Mouse (Mus musculus): Measurements from ENCODE around the gene Alyref2. TPM values are rescaled to one million over a fixed set of nuclear protein-coding genes. Genes with fewer than 3 reads are reported as not detected.
"Not testable (repeated sequence)": the region's sequence is repeated elsewhere in the genome, so short reads cannot be mapped to it uniquely, and the experiment has no call there.

The Alyref2 gene
- total RNA-seq (2021), result 1 to 10 TPM; 4.3 to 4.9 TPM

DNA sequence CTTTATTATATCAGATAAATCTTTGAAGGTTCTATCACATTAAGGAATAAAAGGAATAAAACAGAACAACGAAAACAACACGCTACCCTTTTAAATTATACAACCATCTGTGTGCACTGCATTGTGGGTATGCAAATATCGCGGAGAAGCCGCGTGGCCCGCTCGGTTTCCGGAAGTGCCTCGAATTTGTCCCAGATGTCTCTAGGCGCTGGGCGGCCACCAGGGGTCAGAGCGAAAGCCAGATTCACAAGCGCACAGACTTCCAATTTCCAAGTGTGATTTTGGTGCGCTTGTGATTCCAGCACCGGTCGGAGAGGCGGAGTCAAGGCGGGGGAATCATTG, at the start of gene Alyref2:
Alyref2 (plus strand) TSS at position 229 of the 342 bp plus-strand sequence.
- DNase-seq, result peak; percentile 96

DNA sequence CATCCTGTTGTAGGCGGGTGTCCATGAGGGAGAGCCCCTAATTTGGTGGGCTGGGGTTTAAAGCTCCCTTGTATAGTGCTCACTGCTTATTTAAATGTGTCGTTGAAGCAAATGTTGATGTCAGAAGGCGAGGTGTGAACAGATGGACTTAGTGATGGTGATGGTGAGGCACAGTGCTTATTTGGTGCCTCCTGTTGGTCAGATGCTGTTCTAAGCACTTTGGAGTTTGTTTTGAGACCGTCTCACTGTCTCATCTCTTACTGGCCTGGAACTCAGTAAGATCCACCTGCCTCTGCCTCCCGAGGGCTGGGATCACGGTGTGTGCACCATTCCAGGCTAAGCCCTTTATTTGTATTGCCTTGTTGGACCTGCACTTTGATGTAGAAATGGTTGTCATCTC, 48.4 kb upstream of the Alyref2 start:
- DNase-seq, result no peak

DNA sequence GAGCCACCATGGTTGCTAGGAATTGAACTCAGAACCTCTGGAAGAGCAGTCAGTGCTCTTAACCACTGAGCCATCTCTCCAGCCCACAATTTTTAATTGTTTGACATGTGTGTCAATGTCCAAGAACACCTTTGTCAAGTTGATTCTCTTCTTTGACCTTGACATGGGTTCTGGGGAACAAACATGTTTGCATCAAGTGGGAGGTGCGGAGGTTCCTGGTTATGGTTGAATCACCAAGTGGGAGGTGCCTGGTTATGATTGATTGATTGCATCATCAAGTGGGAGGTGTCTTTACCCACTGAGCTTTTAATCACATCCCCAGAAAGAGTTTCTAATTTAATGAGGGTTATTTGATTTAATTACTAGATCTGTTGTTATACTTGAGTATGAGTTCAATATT, 45.7 kb upstream of the Alyref2 start:
- DNase-seq, result no peak

DNA sequence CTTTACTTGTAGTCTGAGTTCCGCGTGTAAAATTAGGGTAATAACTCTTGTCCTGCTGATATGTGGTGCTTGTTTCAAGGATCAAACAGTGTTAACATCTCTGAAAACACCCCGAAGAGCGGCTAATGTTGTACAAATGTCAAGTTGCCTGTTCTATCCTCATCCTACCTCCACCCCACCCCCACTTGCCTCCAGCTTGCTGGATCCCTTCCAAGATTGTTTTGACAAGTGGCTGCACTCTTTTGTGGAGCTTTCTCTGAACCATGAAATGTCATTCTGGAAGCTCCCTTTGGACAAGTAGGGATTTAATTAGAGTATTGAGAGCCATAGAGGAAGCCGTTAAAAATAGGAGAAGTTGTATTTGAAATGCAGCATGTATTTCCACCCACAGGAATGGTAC, 43.5 kb upstream of the Alyref2 start:
- DNase-seq, result no peak

DNA sequence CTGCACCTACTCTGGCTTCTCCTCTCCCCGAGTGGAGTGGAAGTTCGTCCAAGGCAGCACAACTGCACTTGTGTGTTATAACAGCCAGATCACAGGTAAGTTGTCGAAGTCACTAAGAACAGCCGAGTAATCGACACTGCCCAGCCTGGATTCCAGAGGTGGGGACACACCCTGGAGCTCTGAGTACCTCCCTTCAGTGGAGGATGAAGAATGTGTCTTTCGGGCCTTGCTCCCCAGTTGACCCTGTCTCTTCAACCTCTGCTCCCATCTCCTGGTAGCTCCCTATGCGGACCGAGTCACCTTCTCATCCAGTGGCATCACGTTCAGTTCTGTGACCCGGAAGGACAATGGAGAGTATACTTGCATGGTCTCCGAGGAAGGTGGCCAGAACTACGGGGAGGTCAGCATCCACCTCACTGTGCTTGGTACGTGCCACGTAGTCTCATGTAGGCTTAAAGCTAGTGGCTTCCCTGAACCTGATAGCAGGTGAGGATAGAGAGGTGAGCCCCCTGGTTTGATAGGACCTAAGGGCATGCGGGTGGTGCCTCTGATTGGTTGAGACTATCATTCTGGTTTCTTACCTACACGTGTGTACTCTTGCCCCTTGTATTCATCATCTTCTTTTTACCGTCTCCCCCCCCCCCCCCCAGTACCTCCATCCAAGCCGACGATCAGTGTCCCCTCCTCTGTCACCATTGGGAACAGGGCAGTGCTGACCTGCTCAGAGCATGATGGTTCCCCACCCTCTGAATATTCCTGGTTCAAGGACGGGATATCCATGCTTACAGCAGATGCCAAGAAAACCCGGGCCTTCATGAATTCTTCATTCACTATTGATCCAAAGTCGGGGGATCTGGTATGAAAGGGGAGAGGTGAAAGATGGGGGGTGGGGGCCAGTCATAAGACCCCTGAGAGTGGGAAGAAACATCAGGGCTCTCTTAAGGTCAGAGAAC, 42.5 kb upstream of the Alyref2 start:
- no peak for DNase-seq

DNA sequence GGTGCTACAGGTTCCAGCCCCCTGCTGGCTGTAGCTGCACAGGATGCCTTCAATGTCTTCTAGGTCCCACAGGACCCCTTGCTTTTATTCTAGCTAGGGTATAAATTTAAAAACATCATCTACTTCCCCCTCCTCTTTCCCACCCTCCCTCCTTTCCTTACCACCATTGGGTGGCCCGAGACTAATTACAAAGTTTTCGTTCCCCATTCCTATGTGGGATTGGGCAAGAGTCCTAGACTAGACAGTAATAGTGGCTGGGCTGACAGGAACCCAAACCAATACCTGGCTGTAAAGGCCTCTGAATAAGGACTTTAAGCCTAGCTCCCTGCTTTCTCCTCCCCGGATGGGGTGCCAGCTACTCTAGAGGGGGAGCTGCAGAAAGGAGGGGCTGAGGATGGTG, 40.1 kb upstream of the Alyref2 start:
- DNase-seq, result no peak

DNA sequence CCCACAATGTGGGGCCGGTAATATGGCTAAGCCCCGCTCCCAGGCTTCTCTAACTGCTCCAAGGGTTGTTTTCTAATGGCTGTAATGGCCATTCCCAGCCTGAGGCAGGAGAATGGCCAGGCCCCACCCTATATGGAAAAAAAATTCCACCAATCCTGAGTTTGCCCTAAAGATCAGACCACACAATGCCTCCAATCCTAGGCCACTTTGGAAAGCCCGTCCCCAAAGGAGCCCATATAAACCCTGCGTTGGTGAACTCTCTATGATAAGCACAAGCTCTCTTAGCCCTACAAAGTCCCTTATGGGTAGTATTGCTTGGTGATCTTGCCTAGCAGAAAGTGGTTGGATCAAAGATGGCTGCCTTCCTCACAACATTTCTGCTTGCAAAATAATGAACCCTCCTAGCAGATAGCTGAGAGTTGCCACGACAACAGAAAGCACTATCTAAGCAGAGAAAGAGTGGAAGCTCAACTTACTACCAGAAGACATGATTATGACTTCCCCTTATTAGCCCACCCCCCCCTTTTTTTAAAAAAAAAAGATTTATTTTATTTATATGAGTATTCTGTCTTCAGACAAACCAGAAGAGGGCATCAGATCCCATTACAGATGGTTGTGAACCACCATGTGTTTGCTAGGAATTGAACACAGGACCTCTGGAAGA, 37.4 kb upstream of the Alyref2 start:
- DNase-seq, result no peak

DNA sequence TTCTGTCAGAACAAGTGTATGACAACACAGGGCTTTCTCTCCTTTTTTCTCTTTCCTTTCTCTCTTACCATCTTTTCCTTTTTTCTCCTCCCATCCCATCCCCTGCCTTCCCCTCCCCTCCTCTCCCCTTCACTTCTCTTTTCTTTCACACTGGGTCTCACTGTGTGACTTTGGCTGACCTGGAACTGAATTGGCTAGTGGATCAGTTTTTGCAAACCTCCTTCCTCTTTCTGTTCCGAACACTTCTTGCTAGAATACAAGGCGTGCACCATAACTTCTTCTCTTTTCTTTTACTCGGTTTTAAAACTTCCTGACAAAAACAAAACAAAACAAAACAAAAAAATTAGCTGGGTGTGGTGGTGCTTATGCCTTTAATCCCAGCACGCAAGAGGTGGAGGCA, 36.7 kb upstream of the Alyref2 start:
- DNase-seq, result no peak

DNA sequence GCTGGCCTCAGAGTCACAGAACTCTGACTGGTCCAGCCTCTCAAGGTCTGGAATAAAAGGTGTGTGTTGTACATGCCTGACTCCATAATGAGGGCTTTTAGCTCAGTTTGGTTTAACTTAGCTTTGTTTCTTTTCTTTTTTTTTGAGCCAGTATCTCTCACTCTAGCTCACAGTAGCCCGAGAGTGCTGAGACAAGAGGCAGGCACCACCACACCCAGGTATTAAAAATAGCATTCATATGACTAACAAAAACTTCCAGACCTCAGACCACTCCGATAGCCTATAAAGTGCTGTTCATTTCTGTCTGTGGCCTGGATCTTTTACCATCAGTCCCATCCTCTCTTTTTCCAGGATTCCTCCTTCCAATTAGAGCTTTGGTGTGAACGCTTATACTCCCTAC, 33.6 kb upstream of the Alyref2 start:
- no peak for DNase-seq

DNA sequence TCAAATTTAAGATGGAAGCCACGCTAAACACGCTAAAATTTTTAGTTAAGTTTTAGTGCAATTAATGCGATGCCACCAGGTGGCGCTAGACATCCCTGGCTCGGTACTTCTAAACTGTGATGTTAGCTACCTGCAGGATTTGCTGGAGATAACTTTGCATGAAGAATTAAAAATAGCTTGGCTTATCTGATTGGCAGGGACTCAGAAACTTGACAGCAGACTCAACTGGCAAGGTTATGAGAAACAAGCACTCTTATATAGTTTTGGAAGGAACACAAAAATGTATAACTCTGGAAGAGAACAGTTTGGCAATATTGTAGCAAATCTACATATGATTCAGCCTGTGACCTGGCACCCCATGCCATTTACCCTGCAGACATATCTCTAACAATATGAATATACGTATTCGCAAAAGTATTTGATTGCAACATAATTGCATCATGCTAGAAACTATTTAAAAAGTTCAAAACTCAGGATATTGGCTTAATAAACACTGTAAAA, 32.9 kb upstream of the Alyref2 start:
- DNase-seq, result peak; percentile 73

DNA sequence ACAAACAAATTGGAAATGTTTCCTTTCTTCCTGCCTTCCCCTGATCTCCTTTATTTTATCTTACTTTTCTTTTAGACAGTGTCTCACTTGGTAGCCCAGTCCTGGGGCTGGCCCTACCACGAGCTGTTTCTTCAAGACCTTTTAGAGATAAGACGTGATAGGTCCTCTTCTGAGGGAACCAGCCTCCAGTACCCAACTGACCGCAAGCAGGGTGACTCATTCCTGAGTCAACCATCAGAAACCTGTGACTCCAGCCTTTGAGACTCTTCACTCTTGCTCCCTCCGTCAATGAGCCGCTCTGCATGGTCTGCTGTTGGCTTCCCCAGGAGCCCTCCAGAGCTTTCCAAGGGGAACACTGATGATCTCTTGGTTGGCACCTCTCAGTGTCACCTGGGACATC, 32.4 kb upstream of the Alyref2 start:
- DNase-seq, result no peak

DNA sequence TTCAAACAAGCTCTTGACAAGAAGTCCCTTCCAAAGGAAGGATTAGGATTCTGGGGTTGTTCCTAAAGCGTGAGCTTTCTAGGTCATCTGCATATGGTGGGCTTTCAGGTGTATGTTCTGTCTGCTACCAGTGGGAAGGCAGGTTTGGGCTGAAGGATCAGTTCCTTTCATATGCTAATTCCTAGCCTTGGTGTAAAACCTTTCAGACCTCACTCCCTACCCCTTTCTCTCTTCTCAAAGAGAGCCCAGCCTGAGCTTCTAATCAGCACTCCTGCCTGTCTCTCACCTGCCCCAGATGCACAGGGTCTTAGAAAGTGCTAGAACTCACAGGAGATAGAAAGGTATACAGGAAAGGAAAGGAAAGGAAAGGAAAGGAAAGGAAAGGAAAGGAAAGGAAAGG, 31.8 kb upstream of the Alyref2 start:
- no peak for DNase-seq

DNA sequence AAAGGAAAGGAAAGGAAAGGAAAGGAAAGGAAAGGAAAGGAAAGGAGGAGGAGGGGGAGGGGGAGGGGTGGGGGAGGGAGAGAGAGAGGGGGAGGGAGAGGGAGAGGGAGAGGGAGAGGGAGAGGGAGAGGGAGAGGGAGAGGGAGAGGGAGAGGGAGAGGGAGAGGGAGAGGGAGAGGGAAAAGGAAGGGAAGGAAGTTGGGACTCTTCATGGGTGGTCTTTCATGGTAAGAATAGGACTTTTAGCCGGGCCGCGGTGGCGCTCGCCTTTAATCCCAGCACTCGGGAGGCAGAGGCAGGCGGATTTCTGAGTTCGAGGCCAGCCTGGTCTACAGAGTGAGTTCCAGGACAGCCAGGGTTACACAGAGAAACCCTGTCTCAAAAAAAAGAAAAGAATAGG, 31.3 kb upstream of the Alyref2 start:
- not testable (repeated sequence) for DNase-seq

DNA sequence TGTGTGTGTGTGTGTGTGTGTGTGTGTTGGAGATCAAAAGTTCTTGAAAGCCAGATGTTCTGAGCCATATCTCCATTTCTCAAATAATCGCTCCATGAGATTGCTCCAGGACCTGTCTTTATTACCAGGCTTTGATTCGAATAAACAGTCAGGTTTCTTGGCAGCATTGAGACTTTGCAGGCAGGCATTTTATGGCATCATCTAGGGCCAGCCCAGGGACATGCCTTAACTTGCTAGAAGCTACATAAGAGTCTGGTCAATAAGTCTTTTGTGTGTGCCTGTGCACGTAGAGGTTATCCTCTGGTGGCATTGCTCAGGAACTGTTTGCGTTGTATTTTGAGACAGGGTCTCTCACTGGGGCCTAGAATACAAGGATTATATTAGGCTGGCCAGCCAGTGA, 29.8 kb upstream of the Alyref2 start:
- DNase-seq, result no peak

DNA sequence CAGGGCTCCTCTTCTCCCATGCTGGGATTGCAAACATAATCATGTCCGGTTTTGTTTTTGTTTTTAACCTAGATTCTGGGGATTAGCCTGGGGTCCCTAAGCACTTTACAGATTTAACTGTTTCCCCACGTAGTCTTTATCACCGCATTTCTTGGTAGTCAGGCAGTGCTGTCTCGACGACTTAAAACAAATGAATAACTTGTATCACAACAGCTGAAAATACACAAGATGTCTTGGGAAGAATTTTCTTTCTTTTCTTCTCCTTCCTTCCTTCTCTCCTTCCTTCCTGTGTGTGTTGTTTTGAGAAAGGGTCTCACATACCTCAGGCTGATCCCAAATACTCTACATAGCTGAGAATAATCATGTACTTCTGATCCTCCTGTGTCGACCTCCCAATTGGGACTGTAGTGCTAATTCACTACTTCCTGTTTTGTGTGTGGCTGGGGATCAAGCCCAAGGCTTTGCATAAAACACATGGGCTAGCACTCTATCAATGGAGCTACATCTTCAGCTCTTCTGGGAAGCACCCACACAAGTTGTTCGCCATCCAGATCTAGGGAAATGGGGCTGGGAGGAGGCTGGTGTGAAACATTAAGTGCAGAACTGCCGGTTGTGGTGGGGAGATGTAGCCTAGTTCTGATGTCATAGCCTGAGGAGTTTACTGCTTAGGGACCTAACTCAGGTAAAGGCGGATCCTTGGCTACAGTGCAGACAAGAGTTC, 29.2 kb upstream of the Alyref2 start:
- DNase-seq, result no peak

DNA sequence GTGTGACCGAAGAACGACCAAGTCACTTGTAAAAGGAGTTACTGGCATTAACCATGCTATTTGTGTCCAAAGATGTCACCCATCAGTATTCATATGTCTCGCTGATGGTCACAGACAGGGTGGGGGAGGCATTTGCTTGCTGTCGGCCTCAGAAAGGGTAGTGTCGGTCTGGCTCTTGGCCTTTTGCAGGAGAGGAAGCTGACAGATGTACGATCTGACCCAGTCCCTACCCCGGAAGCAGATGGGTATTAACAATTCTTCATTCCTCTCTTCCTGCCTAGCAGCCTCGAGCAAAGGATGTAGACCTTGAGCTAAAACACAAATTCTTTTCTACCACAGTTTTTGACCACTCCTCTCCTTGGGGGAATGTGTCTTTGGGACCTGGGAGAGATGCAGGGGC, 26.2 kb upstream of the Alyref2 start:
- DNase-seq, result no peak

DNA sequence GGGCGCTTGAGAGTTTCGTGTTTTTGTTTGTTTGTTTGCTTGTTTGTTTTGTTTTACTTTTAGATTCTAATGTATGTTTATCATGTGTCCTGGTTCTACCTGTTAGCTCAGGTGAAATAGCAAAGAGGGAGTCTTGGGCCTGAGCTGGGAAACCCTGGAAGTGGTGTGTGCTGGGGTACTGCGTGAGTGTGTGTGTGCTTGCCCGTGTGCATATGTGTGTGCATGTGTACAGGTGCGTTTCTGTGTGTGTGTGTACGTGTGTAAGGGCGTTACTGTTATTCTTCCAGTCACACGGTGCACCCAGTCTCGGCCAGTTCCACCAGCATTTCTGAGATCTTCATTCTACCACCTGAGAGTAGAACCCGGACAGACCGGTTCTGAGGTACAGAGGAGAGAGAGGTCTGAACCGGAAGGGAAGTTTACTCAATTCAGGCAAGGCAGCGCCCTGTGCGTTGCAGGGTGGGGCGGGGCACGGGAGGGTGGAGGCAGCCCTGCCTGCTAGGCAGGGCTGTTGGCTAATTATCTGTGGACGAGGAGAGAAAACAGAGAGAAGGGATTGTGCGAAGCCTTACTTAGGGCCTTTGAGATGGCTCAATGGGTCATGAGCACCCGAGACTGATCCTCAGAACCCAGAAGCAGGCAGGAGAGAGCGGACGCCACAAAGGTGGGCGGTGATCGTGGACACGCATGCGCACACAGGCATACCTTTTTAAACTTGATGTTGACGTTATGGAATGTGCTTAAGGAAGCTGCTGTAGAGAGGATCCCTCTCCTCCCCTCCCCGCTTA, 25.3 kb upstream of the Alyref2 start:
- peak; percentile 23 for DNase-seq

DNA sequence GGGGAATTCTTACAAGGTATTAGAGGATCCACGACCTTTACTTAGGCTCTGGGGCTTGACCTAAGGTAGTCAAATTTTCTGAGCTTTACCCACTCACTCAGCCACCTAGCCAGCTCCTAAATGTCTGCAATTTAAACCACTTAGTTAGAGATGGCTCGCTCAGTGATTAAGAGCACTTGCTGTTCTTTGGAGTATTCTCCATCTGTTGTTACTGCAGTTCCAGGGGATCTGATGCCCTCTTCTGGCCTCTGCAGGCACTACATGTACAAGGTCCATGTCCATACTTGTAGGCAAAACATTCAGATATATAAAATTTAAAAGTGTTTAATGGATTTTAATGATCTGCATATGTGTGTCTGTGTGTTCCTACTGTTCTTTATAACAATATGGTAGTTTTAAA, 24.3 kb upstream of the Alyref2 start:
- peak; percentile 81 for DNase-seq

DNA sequence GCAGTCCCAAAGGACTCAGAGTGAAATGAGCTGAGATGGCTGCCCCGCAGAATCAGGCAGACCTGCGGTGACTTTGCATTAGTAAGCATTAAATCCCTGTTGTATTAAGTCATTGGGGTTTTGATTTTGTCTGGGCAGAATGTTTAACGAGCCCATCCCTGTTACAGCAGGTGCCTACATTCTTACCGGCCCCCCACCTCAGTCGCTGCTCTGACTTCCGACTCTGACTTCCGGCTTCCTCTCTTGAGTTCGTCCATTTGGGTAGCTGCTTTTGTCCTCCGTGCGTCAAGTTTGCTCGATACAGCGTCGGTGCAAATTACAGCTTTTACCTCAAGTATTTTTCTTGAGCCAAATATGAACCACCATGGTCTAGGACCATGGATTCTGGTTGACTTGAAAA, 9.0 kb upstream of the Alyref2 start:
- no peak for DNase-seq

DNA sequence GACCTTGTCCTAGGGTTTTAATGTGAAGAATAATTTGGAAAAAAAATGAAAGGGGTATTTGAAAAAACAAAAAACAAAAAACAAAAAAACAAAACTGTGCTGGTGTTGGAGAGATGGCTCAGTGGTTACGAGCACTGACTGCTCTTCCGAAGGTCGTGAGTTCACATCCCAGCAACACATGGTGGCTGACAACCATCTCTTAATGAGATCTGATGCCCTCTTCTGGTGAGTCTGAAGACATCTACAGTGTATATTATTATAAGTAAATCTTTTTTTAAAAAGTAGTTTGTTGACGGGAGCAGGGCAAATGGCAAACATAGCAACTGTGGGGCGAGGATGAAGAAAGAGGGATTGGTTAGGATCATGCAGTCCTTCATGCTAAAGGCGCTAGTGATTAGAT, 7.9 kb upstream of the Alyref2 start:
- no peak for DNase-seq

DNA sequence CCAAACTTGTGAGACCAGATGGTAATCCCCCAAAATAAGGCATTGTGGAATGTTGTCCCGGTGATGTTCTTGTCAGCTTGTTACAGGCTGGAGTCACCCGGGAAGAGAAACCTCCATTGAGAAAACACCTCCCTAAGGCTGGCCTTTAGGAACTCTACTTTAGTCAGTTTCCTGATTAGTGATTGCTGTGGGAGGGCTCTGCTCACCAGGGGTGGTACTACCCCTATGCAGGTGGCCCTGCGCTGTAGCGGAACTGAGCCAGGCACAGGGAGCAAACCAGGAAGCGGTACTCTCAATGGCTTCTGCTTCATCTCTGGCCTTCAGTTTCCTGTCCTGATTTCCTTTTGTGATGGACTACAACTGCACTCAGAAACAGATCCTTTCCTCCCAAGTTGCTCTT, 3.4 kb upstream of the Alyref2 start:
- DNase-seq, result no peak

DNA sequence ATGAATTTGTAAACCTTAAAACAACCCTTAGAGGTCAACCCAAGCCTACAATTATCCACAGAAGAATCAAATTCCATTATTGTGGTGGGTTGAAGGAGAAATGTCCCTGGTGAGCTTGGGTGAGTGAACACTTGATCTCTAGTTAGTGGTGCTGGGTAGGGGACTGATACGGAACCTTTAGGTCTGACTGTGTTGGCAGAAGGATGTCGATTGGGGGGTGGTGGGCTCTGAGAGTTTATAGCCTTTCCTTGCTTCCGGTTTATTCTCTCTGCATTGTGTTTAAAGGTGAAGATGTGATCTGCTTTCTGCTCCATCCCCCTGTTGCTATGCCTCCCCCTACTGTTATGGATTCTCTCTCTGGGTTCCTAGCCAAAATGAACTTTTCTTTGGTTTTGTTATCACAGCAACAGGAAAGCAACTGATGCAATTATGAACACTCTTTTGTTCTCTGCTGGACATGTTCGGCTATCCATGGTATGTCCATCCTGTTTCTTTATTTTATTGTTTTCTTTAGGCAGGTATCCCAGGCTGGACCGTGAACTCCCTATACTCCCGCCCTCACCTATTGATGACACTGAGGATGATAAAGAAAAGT, 2.2 kb upstream of the Alyref2 start:
- no peak for DNase-seq
